Mouse (Mus musculus) v-Abl transformed pro-B cells (cell line): ENCODE data around the gene Ccnd3.
"Not testable (repeated sequence)": the region's sequence is repeated elsewhere in the genome, so short reads cannot be mapped to it uniquely, and the experiment has no call there.

Experiments
- in situ Hi-C, 2 experiments: fragments of 400-800 bp; cut with MboI; formaldehyde crosslinking; loops; one replicate each; pipeline ENCODE4 v1.15.1; 2025; ENCODE audit not compliant: unreplicated experiment in 2 of 2

Gene Ccnd3

GRCm38 (mm10) chr17:47600601-47601388, 95.9 kb downstream of the Ccnd3 start:
- in situ Hi-C loops = no loop called here

GRCm38 (mm10) chr17:47601389-47601755, 96.5 kb downstream of the Ccnd3 start:
- in situ Hi-C loops = no loop called here

GRCm38 (mm10) chr17:47602289-47602688, 97.4 kb downstream of the Ccnd3 start:
- in situ Hi-C loops = no loop called here

GRCm38 (mm10) chr17:47606220-47606619, 101.4 kb downstream of the Ccnd3 start:
- in situ Hi-C loops = loop anchor here in 1 of 2 experiments (5.0 kb wide), 1 partner anchor 99 kb away; the partner anchor contains the start of gene Ccnd3

GRCm38 (mm10) chr17:47609182-47609581, 104.3 kb downstream of the Ccnd3 start:
- in situ Hi-C loops = loop anchor here in 1 of 2 experiments (5.0 kb wide), 1 partner anchor 102 kb away; the partner anchor contains the start of gene Ccnd3

- in situ Hi-C loops = loop anchor here (5.0 to 10.0 kb wide), 5 partner anchors 76 to 494 kb away; partner anchors contain the start of genes Mrps10 (in 2 of the 2), Frs3 (in 1 of the 2), Gm21981 (in 1 of the 2) and Prickle4 (in 1 of the 2)
Measured at GRCm38 (mm10) chr17:47610849-47611660, 106.2 kb downstream of the Ccnd3 start, which contains the start of the genes Bysl, Med20 and Gm20517. TSS of gene Bysl (minus strand) at chr17:47611492. TSS of gene Med20 (plus strand) at chr17:47611582. TSS of gene Gm20517 (plus strand) at chr17:47611589.

GRCm38 (mm10) chr17:47611661-47611982, 106.8 kb downstream of the Ccnd3 start:
- in situ Hi-C loops = loop anchor here (5.0 to 10.0 kb wide), 5 partner anchors 76 to 493 kb away; partner anchors contain the start of genes Mrps10 (in 2 of the 2), Frs3 (in 1 of the 2), Gm21981 (in 1 of the 2) and Prickle4 (in 1 of the 2)

- in situ Hi-C loops = loop anchor here (5.0 to 10.0 kb wide), 5 partner anchors 73 to 491 kb away; partner anchors contain the start of genes Mrps10 (in 2 of the 2), Frs3 (in 1 of the 2), Gm21981 (in 1 of the 2) and Prickle4 (in 1 of the 2)
Measured at GRCm38 (mm10) chr17:47614018-47614417, 109.2 kb downstream of the Ccnd3 start.

- in situ Hi-C loops = loop anchor here in 1 of 2 experiments (10.0 kb wide), 2 partner anchors 221 to 489 kb away; no protein-coding TSS in a partner anchor
Measured at GRCm38 (mm10) chr17:47616119-47616518, 111.3 kb downstream of the Ccnd3 start.

- in situ Hi-C loops = loop anchor here in 1 of 2 experiments (10.0 kb wide), 2 partner anchors 222 to 488 kb away; no protein-coding TSS in a partner anchor
Measured at GRCm38 (mm10) chr17:47616652-47617051, 111.8 kb downstream of the Ccnd3 start.

GRCm38 (mm10) chr17:47617605-47618307, 112.9 kb downstream of the Ccnd3 start:
- in situ Hi-C loops = loop anchor here in 1 of 2 experiments (10.0 kb wide), 2 partner anchors 223 to 487 kb away; no protein-coding TSS in a partner anchor

GRCm38 (mm10) chr17:47618556-47619311, 113.9 kb downstream of the Ccnd3 start:
- in situ Hi-C loops = loop anchor here in 1 of 2 experiments (10.0 kb wide), 2 partner anchors 224 to 486 kb away; no protein-coding TSS in a partner anchor

- in situ Hi-C loops = no loop called here
Measured at GRCm38 (mm10) chr17:47622912-47623554, 118.2 kb downstream of the Ccnd3 start.

- in situ Hi-C loops = not testable (repeated sequence)
Measured at GRCm38 (mm10) chr17:47624572-47624971, 119.7 kb downstream of the Ccnd3 start.

- in situ Hi-C loops = no loop called here
Measured at GRCm38 (mm10) chr17:47625088-47625487, 120.2 kb downstream of the Ccnd3 start.

- in situ Hi-C loops = no loop called here
Measured at GRCm38 (mm10) chr17:47626031-47626430, 121.2 kb downstream of the Ccnd3 start.

- in situ Hi-C loops = no loop called here
Measured at GRCm38 (mm10) chr17:47627791-47628190, 122.9 kb downstream of the Ccnd3 start.

- in situ Hi-C loops = no loop called here
Measured at GRCm38 (mm10) chr17:47628851-47629676, 124.2 kb downstream of the Ccnd3 start.
